Mouse (Mus musculus): Measurements from ENCODE around the gene Rufy4.
A peak's percentile ranks its signal among the peaks of the same experiment; 100 is the strongest.
"Not testable (repeated sequence)": the region's sequence is repeated elsewhere in the genome, so short reads cannot be mapped to it uniquely, and the experiment has no call there.

The Rufy4 gene

GRCm38 (mm10) chr1:74153461-74154184 is 28.3 kb downstream of the Rufy4 start, which contains the start of gene Cxcr2:
Cxcr2 (plus strand) TSS chr1:74153989.
- DNase-seq: no peak

DNA sequence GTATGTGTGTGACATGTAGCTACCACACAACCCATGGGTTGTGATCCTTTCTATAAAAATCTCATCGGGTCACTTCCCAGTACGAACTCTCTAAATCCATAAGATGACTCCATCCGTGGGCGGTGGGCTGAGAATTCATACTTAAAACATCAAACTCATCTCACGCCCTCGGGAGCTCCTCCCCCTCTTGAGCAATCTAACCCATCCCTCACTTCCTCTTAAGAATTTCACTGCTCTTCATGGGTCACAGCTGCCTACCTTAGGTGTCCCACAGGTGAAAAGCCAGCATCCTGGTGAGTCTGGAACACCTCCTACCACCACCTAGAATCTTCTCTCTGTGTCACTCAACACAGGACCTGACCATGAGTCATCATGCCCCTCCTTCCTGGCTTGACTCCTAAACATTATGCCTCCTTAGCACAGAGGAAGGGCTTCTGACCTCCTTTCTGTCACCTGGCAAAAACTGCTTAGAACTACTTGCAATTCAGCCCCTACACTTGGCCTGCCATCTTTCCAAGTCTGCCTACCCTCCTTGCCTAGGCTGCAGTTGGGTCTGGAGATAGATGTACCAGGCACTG is 30.2 kb downstream of the Rufy4 start:
- DNase-seq: no peak

DNA sequence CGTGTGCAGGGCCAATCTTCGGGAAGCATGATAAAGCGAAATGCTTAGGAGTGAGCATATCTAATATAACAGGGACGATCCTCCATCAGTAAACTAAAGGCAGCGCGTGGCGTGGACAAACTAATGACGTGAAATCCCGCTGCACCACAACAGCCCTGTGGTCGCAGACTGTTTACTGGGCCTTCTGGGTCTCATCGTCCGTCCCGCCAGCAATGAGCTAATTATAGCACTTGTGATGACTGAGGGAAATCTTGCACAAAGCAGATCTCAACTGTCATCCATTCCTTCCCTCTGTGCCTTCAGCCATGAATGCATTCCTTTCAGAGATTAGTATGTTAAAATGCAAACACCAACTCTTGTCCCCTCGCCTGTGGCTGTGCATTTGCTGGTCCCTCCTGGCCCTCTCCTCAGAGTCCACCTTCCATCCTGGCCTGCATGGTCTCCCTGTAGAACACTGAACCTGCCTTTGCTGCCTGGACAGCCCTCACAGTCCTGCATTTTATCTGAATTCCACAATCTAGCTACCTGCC is 31.1 kb downstream of the Rufy4 start:
- no peak for DNase-seq

- DNase-seq: not testable (repeated sequence)
These were observed 34.3 kb downstream of the Rufy4 start for GRCm38 (mm10) chr1:74159613-74160012.

- no peak for DNase-seq
These were observed 34.7 kb downstream of the Rufy4 start for GRCm38 (mm10) chr1:74160036-74160435.

GRCm38 (mm10) chr1:74167136-74167535 is 41.8 kb downstream of the Rufy4 start:
- DNase-seq: no peak

DNA sequence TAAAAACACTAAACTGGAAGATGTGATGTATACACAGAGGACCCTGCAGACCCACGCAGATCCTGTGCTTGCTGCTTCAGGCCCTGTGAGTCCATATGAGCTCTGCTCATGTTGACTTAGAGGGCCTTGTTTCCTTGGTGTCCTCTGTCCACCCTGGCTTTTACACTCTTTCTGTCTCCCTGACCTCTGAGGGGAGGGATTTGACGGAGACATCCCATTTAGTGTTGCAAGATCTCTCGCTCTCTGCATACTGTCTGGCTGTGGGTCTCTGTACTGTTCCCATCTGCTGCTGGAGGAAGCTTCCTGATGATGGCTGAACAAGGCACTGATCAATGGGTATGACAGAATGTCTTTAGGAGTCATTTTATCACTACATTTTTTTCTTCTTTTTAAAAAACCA is 44.4 kb downstream of the Rufy4 start:
- no peak for DNase-seq

DNA sequence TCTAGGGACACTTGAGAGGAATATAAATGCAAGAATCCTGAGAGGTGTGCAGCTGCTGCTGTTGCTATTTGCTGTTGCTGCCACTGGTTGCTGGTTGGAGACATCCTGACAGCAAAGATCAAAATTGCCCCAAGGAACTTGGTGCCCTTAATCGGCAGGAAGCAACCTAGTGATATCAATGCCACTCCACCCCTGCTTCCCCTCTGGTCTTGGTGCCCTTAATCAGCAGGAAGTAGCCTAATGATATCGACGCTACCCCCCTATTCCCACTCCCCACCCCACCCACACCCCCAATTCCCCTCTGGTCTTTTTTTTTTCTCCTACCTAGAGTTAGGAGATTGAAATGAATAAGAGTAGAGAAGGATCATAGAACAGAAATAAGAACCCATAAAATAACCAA is 47.4 kb downstream of the Rufy4 start:
- DNase-seq: no peak

DNA sequence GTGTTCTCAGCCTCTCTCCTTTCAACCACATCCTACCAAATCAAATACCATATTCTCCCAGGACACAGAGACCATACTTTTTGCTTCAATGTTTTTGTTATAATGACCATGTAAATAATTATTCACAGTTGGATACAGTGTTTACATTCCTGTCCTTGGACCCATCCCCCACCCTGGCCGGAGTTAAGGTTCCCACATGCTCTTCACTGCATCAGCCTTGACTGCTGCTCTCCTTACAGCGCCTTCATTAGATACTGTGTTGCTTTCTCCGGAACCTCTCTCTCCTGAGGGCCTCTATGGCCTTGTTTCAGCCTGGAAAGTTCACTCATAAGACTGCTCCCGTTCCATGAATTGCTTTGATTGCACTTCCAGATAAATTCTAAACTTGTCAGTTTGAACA is 50.4 kb downstream of the Rufy4 start:
- no peak for DNase-seq

DNA sequence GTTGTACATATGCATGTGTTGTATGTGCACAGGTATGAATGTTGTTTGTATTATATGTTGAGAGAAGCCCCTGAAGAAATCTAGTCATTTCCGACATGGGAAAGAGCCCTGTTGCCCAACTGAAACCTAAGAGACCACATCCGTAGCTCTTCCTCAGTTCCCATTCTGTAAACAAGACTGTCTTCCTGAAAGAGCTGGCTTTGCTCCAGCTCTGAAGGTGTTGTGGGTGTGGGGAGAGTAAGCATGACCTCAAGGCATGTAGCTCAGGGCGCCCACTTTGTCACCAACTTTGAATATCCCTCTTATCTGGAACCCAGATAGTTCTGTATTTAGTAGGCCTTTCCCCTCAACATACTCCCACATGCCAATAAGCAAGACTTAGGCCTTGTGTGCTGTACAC is 53.3 kb downstream of the Rufy4 start:
- DNase-seq: no peak

GRCm38 (mm10) chr1:74179624-74180408 is 54.5 kb downstream of the Rufy4 start:
- DNase-seq: no peak

DNA sequence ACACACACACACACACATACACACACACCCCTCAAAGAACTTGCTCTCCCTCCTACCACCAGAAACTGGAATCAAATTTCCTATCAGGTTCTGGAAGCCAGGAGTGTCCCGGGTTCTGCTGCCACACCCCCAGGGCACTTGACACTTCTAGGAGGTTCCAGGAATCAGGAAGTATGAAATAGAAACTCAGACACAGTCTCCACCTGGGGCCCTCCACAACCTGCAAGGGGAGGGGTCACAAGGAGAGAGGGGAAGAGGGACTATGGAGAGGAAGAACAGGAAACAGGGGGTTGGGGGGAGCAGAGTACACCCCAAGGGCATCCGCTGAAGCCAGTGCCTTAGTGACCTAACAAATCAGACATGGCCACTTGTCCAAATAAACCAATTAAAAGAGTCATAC is 56.1 kb downstream of the Rufy4 start:
- DNase-seq: no peak

- no peak for DNase-seq
These were observed 57.7 kb downstream of the Rufy4 start for GRCm38 (mm10) chr1:74183006-74183405.

GRCm38 (mm10) chr1:74190471-74190870 is 65.1 kb downstream of the Rufy4 start:
- no peak for DNase-seq

GRCm38 (mm10) chr1:74192711-74193110 is 67.4 kb downstream of the Rufy4 start:
- no peak for DNase-seq

GRCm38 (mm10) chr1:74194445-74194844 is 69.1 kb downstream of the Rufy4 start, which contains the start of gene Cxcr1:
Cxcr1 (minus strand) TSS chr1:74194631.
- no peak for DNase-seq

- DNase-seq: peak; percentile 33
These were observed 70.6 kb downstream of the Rufy4 start for GRCm38 (mm10) chr1:74195961-74196360.

GRCm38 (mm10) chr1:74196621-74197419 is 71.5 kb downstream of the Rufy4 start:
- peak; percentile 70 for DNase-seq

Measured in kidney, postnatal 14 days (tissue).